ENCODE assay signal across 10 mouse cellular contexts in genomic region chr10:53180751-53181151, GRCm38 (mm10).
DNase-seq lines count a peak whose midpoint lies in the region; ATAC-seq and TF ChIP-seq lines count a peak whose summit lies in the region.
"Had no signal": no experiment of that assay in that cellular context is flagged by ENCODE, and none has a peak within 500 bp of the region (broad histone marks: within the 10 kb centered on the region; RNA-seq: fewer than 3 reads in every experiment).

No protein-coding gene starts in this region.

- no peak overlapping the region for H3K4me3 ChIP-seq in heart, adult 2 months
- H3K4me3 ChIP-seq in midbrain, embryonic 11.5 days (ENCODE audit: low read depth, low read length): no peak overlapping the region
- H3K4me3 ChIP-seq in midbrain, embryonic 13.5 days (replicated peaks): no peak overlapping the region
- H3K4me3 ChIP-seq in limb, embryonic 10.5 days: no peak overlapping the region
- no peak overlapping the region for H3K4me3 ChIP-seq in stomach, postnatal 0 days (ENCODE audit: low read depth, low read length)
- H3K4me3 ChIP-seq: hindbrain, embryonic 12.5 days had no signal

- 0 out of 2 replicates have a peak, but pooled peaks have one; percentile 12 for TF ChIP-seq POLR2A in heart, adult 2 months (IDR thresholded peaks at IDR 0.05; ENCODE audit: insufficient read depth, low read depth, low read length)

- peak overlapping the region; percentile 89 for H3K27ac ChIP-seq in heart, adult 2 months
- H3K27ac ChIP-seq in midbrain, embryonic 11.5 days (ENCODE audit: low read depth, low read length): no peak overlapping the region
- H3K27ac ChIP-seq in midbrain, embryonic 13.5 days: no peak overlapping the region
- peak overlapping the region; percentile 43; the same call in 1 of the 2 replicates for H3K27ac ChIP-seq in limb, embryonic 10.5 days
- 0 out of 2 replicates have a peak overlapping the region, but pooled peaks have one; percentile 56 for H3K27ac ChIP-seq in stomach, postnatal 0 days (replicated peaks)
- H3K27ac ChIP-seq: hindbrain, embryonic 12.5 days had no signal

- intact Hi-C loops in heart, adult 2 months (cut with DNase I): no loop called here

- peak overlapping the region; percentile 50 for H3K9ac ChIP-seq in heart, adult 2 months (ENCODE audit: low read depth, low read length)
- H3K9ac ChIP-seq in midbrain, embryonic 11.5 days (ENCODE audit: low read length): no peak overlapping the region
- H3K9ac ChIP-seq in midbrain, embryonic 13.5 days (replicated peaks): no peak overlapping the region
- no peak overlapping the region for H3K9ac ChIP-seq in stomach, postnatal 0 days (ENCODE audit: low read length)
- H3K9ac ChIP-seq: hindbrain, embryonic 12.5 days had no signal

- no peaks in the 10 kb centered on the region for H3K79me2 ChIP-seq in heart, adult 2 months (replicated peaks; ENCODE audit: control insufficient read depth, insufficient read depth, low read length)

- TF ChIP-seq EP300 in heart, adult 2 months (IDR thresholded peaks at IDR 0.05; ENCODE audit: insufficient read depth, low read depth, low read length): 0 out of 2 replicates have a peak, but pooled peaks have one; percentile 27
- no peak for TF ChIP-seq EP300 in stomach, postnatal 0 days (optimal IDR thresholded peaks at IDR 0.05)

- DNase-seq in heart, adult 2 months: peak in 1 of 2 experiments; percentile 27
- DNase-seq in heart, adult 8-10 months (ENCODE audit: low spot score): no peak
- peak; percentile 81 for DNase-seq in midbrain, embryonic 11.5 days (ENCODE audit: low spot score, missing footprints)
- DNase-seq in limb, embryonic 10.5 days (ENCODE audit: low spot score): no peak
- DNase-seq in stomach, postnatal 0 days (ENCODE audit: low spot score): no peak
- DNase-seq in c-Kit-positive CD71-positive TER-119-positive erythroid progenitor cells, embryonic 14.5 days (ENCODE audit: low spot score): no peak
- no peak for DNase-seq in ovary, postnatal 10 days (ENCODE audit: low spot score)
- DNase-seq: cerebellum, adult 11-12 months had no signal

- H3K4me1 ChIP-seq in heart, adult 2 months (ENCODE audit: control insufficient read depth, insufficient read depth, low read length): peaks cover 4% of the 10 kb centered on the region
- H3K4me1 ChIP-seq in midbrain, embryonic 11.5 days (ENCODE audit: control insufficient read depth, insufficient read depth, low read length): no peaks in the 10 kb centered on the region
- no peaks in the 10 kb centered on the region for H3K4me1 ChIP-seq in midbrain, embryonic 13.5 days (replicated peaks)
- H3K4me1 ChIP-seq in limb, embryonic 10.5 days: peaks cover 31% of the 10 kb centered on the region
- H3K4me1 ChIP-seq in stomach, postnatal 0 days (replicated peaks; ENCODE audit: control insufficient read depth, insufficient read depth): no peaks in the 10 kb centered on the region
- H3K4me1 ChIP-seq: hindbrain, embryonic 12.5 days had no signal

- peaks cover 8% of the 10 kb centered on the region; the same call in 1 of the 2 replicates for H3K36me3 ChIP-seq in heart, adult 2 months (ENCODE audit: control insufficient read depth, insufficient read depth, low read length)
- H3K36me3 ChIP-seq in midbrain, embryonic 11.5 days (ENCODE audit: control insufficient read depth, insufficient read depth, low read length): no peaks in the 10 kb centered on the region
- H3K36me3 ChIP-seq in midbrain, embryonic 13.5 days: no peaks in the 10 kb centered on the region
- no peaks in the 10 kb centered on the region for H3K36me3 ChIP-seq in limb, embryonic 10.5 days
- no peaks in the 10 kb centered on the region for H3K36me3 ChIP-seq in stomach, postnatal 0 days (ENCODE audit: control insufficient read depth, insufficient read depth, low read length)
- H3K36me3 ChIP-seq: hindbrain, embryonic 12.5 days had no signal

- no peak overlapping the region for H3K4me2 ChIP-seq in midbrain, embryonic 11.5 days
- H3K4me2 ChIP-seq in midbrain, embryonic 13.5 days (replicated peaks): no peak overlapping the region
- H3K4me2 ChIP-seq in stomach, postnatal 0 days (replicated peaks; ENCODE audit: low read depth): peak overlapping the region; percentile 23; the same call in 1 of the 2 replicates
- H3K4me2 ChIP-seq: hindbrain, embryonic 12.5 days had no signal

- 9% methylated on average over 11 of the region's 11 CpGs for WGBS in heart, adult 2 months
- 80% methylated on average over 11 of the region's 11 CpGs for WGBS in midbrain, embryonic 11.5 days
- 81% methylated on average over 11 of the region's 11 CpGs for WGBS in midbrain, embryonic 13.5 days
- WGBS in limb, embryonic 10.5 days: 65% methylated on average over 11 of the region's 11 CpGs
- WGBS in stomach, postnatal 0 days: 19% methylated on average over 11 of the region's 11 CpGs

- ATAC-seq in midbrain, embryonic 11.5 days (ENCODE audit: low FRiP score): no peak
- no peak for ATAC-seq in midbrain, embryonic 13.5 days
- ATAC-seq in stomach, postnatal 0 days (ENCODE audit: low FRiP score, low TSS enrichment): no peak

- no peaks in the 10 kb centered on the region for H3K9me3 ChIP-seq in midbrain, embryonic 11.5 days (ENCODE audit: control insufficient read depth, low read length)
- H3K9me3 ChIP-seq in midbrain, embryonic 13.5 days: no peaks in the 10 kb centered on the region
- no peaks in the 10 kb centered on the region for H3K9me3 ChIP-seq in limb, embryonic 10.5 days (replicated peaks)
- no peaks in the 10 kb centered on the region for H3K9me3 ChIP-seq in stomach, postnatal 0 days (ENCODE audit: control insufficient read depth, low read length)
- H3K9me3 ChIP-seq: hindbrain, embryonic 12.5 days had no signal

- no peak for TF ChIP-seq CTCF in heart, adult 2 months (IDR thresholded peaks at IDR 0.05)
- no peak for TF ChIP-seq CTCF in stomach, postnatal 0 days (IDR thresholded peaks at IDR 0.05; ENCODE audit: low read depth)

- no peaks in the 10 kb centered on the region for H3K27me3 ChIP-seq in heart, adult 2 months (ENCODE audit: control insufficient read depth, insufficient read depth, low read length)
- H3K27me3 ChIP-seq in midbrain, embryonic 11.5 days (ENCODE audit: control insufficient read depth, insufficient read depth, low read length): no peaks in the 10 kb centered on the region
- H3K27me3 ChIP-seq in midbrain, embryonic 13.5 days: no peaks in the 10 kb centered on the region
- H3K27me3 ChIP-seq in limb, embryonic 10.5 days (ENCODE audit: low read depth, poor library complexity, severe bottlenecking): no peaks in the 10 kb centered on the region
- no peaks in the 10 kb centered on the region for H3K27me3 ChIP-seq in stomach, postnatal 0 days (ENCODE audit: control insufficient read depth, insufficient read depth, low read length)
- H3K27me3 ChIP-seq: hindbrain, embryonic 12.5 days had no signal

Comparison
In these comparisons a context has a peak if more than half of its experiments do, and no peak if none do; other contexts are left out.
1. H3K27ac ChIP-seq: peak in heart, adult 2 months (single experiment), limb, embryonic 10.5 days (single experiment) and stomach, postnatal 0 days (single experiment); none in midbrain, embryonic 11.5 days (single experiment) and midbrain, embryonic 13.5 days (single experiment).